Mouse (Mus musculus) cerebellum, adult 9-11 months (tissue): ENCODE measurements at regions not wholly inside any gene's neighbourhood (a gene's known extent, or its start where the extent isn't known, plus 50 kb on each side); places are given as distances from the start of the nearest gene placed in this dataset.
"Not testable (repeated sequence)": the region's sequence is repeated elsewhere in the genome, so short reads cannot be mapped to it uniquely, and the experiment has no call there.

ENCODE experiments used
- DNase-seq: peaks from one replicate; pipeline ENCODE4 v3.0.0; 2022

DNA sequence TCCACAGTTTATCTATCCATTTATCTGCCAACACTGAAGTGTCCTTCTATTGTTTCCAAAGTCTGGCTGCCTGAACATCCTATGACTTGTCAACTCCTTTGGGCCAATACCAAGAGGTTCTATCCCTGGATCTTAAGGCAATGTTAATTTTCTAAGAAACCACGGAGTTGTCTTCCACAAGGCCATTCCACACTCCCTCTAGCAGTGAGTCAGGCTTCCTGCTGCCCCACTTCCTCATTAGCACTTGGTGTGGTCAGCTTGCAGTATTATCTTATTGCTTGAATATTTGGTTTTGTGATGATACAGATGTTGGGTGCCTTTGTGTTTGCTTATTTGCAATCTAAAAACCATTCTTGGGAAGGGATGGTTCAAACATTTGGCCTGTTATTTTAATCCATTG is 87.5 kb upstream of the Ppp2r2d start:
- no peak for DNase-seq

DNA sequence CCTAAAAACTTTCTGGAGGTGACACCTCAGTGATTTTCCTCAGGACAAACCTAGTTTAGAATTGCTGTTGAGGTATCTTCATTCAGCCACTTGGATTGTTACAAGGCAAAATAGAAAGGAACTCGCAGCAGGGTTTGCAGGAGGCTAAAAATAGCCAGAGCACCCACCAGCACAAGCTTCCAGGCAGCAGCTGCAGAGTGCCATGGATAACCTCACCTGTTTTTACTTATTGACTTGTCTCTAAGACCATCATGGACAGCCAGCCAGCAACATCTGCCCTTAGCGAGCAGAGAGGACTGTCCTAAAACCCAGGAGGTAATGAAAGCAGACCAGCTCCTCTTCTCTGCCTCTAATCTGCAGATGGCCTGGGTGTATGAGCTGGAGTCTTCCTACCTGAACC is 97.4 kb upstream of the Ppp2r2d start:
- no peak for DNase-seq

DNA sequence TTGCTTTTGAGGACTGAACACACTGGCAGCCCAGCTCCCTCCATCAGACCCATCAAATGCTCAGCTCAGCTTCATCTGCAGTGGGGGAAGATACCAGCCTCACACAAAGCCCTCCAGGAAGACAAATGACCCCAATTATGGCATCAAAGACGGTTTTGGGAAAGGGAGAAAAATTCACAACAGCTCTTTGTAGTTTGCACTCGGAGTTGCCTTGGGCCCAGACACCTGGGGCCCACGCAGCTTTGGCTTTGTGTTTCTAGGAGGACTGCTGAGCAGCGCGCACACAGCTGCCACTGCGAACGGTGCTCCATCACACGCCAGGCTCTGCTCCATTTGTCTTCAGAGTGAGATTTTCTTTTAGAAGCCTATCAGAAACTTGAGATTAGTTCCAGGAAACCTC is 99.3 kb upstream of the Ppp2r2d start:
- DNase-seq = no peak

DNA sequence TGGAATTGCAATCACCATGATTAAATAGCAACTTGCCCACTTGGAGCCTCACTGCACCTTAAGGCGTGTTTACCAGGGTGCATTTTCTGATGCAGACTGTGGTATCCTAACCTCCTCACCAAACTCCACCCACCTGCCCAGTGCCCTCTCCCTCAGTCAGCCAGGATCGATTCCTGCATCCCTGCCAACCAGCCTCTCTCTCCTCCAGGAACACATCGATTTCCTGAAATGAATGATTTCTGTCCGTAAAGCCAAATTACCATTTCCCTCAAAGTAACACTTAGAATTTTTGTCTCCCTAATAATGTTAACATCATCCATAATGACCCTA is 103.4 kb upstream of the Ppp2r2d start:
- no peak for DNase-seq

DNA sequence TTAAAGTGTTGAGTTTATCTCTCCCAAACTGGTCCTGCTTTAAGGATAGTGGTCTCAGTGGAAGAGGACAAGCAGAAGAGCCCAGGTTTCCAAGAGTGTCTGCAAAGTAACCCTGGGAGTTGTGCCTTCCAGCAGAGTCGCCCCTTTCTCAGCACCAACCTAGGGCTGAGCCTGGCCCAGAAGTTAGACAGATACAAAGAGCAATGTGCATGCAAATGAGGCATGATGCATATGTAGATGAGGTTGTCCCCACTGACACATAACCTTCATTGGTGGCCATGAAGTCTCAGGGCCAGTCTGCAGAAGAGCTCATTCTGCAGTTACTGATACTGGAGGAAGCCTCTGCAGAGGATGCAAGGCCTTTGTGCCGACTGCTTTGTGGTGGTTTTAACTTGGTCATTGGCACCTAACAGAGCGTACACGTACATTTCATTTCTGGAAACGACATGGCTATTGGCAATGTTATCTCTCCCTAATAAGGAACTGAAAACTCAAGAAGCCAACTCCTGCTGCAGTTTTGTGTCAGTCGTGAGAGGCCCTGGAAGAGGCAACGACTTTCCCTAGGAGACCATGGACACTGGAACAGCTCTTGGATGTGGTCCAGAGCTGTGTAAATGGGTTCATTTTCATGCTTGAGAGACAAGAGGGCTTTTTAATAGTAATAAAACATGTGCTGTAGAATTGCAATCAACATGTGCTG is 103.9 kb upstream of the Ppp2r2d start:
- DNase-seq = no peak

DNA sequence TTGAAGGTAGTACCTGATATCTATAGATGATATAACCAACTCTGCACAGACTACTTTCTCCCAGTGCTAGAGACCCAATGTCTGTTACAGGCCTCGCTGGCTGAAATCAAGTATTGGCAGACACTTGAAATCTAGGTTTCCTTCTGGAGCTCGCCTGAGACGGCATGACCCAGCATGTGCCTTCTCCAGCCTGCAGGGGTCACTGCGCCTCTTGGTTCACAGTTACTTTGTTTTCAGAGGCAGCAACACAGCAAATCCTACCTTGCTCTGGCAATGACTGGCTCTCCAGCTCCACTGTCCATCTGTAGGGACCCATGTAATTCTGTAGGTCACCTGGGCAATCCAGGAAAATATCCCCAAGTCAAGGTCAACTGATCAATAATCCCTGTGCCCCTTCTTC is 111.6 kb upstream of the Ppp2r2d start:
- no peak for DNase-seq

DNA sequence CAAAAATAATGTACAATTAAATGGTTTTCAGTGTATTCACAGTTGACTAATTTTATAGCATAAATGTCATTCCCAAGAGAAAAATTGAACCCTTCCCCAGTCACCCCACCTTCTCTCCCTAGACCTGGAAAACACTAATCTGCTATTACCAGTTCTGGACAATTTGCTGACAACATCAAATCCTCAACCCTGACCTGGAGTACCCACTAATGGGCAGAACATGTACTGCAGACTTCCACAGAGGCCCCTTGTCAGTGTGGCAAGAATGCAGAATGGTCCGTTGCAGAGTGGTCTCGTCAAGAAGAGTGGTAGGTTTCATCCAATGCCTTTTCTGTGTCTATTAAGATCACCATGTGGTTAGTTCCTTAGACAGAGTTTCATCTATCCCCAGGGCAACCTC is 121.0 kb upstream of the Ppp2r2d start:
- no peak for DNase-seq

DNA sequence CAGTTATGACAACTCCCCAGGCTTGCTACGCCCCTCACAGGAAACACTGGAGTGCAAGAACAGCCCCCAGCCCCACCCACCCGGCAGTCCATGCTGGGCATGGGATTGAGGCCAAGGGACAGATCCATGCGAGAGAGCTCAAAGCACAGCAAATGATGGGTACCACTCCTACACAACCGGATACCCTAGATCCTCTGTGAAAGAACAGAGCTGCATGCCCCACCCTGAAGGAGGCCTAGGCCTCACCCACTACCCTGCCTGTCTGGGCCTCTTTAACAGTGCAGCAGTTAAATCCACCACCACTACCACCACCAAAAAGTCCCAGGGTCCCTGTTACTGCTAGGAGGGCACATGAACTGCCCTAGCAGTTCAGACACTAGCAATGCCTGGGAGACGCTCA is 126.3 kb upstream of the Ppp2r2d start:
- DNase-seq = no peak

DNA sequence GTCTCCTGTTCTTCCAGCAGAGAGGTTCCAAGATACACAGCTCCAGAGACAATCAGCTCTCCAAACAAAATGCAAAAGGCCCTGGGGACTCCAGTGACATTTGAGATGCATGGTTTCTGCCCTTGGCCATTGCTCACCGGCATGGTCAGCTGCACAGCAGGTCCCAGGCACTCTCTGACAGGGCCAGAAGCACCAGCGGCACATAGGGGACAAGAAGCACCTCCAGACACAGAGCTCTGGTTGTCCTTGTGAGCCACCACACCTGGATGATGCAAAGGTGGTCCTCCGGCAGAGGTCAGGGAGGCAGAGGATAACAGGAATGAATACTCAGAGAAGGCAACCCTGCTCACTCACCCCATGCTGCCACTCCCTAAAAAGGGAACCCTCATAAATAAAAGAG is 126.8 kb upstream of the Ppp2r2d start:
- DNase-seq = no peak

DNA sequence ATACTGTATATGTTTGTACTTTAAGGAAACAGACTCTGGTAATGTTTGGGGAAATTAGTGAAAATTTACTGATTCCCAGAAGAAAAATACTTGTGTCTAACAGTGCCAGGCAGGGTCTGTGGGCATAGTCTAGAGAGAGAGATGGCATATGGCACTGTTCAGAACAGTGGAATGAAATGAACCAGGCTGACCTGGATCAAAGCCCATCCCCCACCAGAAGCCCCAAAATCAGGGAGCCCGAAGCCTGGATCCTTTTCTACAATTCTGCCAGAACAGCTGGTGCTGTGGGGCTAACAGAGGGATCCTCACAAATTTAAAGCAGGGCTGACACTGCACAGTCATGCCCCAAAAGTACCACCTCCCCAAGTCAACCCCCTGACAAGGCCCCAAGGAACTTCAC is 131.1 kb upstream of the Ppp2r2d start:
- DNase-seq = no peak

DNA sequence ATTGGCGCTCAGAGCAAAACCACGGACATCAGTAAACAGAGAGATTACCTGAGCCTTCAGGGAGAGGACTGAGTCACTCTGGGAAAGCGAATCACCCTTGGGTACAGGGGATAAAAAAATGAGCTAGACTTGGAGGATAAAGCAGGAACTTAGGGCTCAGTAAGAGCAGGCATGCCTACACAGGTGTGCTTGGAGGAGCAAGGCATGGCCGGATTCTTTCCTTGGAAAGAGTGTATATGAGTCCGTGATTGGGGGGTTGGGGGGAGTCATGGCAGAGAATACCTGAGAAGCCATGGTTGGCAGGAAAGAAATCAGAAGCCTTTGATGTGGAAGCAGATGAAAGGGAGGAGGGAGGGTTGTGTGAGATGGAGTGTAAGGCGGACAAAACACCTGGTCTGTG is 137.5 kb upstream of the Ppp2r2d start:
- DNase-seq = no peak

DNA sequence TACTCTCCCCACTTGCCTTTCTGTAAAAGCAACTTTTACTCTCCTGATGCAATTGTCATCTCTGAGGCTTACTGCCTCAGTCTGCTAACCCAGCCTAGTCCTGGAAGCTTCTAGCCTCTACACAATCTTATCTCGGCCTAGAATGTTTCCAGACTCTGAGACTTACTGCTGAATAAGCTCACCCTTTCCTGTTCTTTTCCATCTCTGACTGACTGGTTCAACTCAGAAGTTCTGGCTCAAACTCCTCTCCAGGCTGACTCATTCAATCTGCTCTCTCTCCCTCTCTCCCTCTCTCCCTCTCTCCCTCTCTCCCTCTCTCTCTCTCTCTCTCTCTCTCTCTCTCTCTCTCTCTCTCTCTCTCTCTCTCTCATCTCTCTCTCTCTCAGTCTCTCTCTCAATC is 146.3 kb upstream of the Ppp2r2d start:
- not testable (repeated sequence) for DNase-seq

DNA sequence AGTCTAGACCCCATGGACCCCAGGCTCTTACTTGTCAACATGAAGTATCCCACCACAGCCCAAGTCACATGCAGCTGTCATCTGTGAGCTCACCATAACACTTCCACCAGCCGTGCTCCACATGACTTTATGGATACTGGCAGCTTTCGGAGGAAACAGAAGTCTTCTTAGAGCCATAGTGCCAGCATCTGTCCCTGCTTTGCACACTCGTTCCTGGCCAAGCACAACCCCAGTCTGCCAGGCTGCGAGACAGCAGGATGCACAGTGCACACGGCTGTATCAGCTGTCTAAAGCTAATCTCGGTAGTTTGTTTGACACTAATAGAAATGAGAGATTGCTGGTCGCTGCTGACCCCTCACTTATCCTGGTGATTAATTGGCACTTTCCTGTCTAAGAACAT is 163.7 kb upstream of the Ppp2r2d start:
- DNase-seq = no peak

DNA sequence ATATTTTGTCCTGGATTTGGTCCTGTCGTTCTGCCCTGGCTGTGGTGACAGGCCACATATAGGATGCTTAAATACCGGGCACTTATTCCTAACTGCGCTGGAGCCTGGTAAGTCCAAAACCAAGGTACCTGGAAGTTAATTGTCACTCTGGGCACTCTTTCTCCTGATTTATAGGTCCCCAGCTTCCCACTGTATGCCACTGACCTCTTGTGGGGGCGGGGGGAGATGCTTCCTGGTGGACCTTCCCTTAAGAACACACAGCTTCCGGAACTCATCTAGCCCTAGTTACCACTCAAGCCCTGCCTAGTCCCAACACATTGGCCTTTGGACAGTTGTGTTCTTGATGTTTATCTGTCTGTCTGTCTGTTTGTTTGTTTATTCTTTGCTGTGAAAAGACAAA is 165.3 kb upstream of the Ppp2r2d start:
- DNase-seq = no peak

DNA sequence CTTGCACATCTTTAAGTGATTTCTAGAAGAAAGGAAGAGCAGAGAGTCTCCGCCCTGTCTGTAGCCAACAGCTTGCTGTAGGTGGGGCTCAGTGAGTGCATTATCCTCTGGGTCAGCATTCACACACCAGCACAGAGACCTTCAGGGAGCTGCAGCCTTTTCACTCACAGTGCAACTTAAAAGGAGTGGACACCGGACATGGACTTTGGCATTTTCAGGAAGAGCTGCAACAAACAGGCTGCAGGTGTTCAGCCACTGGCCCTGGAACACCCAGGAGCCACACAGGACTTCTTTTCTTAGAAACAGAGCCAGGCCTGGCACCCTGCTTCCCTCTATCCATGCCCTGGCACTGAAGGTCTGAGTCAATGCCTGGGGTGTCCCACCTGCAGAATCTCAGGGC is 166.3 kb upstream of the Ppp2r2d start:
- no peak for DNase-seq

DNA sequence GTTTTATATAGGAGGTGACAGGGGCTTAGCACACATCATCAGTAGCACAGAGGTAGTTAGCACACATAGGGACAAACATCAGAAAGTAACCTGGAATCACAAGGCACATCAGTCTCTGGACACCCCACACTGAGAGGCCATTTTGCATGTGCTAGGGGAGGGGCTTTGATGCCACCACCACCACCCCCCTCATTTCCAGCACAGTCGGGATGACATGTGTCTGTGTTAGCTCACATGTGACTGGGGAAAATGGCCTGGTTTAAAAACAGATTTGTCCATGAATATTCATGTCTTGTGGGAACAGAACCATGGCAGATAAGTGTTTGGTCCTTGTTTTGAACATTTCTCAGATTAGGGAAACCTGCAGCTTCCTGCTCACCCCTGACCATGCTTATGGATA is 172.9 kb upstream of the Ppp2r2d start:
- no peak for DNase-seq

DNA sequence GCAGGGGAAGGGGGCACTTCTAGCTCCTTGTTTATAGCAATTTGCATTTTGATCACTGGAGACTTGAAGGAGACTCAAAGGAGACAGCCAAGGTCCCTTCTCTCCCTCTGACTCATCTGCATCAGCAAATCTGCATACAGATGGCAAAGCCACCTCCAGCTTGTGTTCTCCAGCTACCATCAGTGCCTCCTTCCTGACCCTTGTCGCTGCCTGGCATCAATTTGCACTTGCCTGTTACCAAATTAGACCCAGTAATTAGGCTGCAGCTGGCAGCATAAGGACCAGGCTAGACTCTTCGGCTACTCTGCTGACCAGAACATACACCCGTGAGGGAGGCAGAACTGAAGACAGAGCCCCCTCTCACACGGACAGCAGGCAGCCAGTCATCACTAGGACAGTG is 177.5 kb upstream of the Ppp2r2d start:
- no peak for DNase-seq

DNA sequence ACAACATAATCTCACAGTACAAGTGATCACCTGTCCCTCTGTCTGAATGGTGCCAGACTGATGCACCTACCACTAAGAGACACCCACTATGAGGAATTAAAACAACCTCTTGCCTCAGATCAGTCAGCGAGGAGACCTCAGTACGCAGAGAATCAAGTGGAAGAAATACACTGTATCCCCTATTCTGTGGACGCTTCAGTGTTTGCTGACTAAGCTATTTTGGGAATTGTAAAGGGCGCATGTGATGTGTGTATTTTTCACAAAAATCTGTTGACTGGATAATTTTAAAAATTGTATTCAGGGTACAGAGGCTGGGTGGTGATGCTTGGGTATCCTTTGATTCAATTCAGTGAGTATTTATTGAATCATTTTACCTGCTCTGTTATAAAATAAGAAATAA is 185.8 kb upstream of the Ppp2r2d start:
- no peak for DNase-seq

DNA sequence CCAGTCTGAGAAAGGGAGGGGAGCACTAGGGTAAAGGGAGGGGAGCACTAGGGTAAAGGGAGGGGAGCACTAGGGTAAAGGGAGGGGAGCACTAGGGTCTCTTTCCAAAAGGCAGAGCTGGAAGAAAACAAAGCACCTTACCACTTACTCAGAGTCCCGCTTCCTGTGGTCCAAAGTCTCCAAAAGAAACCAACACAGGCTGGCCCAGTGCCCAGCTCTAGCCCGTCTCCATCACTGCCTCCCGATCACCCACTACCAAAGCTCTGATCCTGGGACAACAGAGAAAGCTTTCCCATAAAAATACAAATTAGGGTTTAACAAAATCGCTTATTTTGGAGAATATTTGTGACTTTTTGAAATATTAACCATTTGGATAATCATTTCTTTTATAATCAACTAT is 188.4 kb upstream of the Ppp2r2d start:
- DNase-seq = no peak

DNA sequence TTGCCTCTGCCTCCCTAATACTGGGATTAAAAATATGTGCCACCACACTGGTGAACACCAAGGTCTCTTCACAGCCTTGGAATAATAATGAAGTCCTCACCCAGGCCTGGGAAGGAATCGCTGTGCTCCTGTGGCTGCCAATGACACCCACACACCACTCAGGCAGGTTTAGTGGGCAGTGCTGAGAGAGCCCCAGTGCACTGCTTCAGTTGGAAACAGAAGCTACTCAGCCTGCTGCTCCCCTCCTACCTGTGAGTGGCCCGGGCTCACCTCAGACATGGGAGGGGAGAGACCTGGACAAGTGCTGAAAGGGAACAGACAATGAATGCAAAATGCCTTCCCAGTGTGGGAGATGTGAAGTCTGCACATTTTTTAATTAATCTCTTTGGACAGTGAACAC is 188.8 kb upstream of the Ppp2r2d start:
- peak; percentile 24 for DNase-seq

DNA sequence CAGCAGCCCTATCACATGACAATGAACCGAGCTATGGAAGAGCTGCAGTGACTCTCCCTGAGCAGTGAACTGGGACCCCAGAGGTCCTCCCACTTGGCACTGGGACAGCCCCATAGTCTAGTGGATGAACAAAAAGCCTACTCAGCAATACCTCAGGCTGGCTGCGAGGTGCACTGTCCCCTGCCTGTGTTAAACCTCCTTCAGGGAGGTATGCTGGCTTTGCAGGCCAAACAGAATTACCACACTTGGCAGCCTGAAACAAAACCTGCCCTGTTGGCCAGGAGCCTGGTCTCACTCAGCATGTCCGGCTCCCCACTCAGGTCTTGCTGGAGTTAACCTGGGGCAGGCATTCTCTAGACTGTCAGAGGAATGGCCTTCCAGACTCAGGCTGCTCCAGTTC is 189.9 kb upstream of the Ppp2r2d start:
- DNase-seq = peak; percentile 92

DNA sequence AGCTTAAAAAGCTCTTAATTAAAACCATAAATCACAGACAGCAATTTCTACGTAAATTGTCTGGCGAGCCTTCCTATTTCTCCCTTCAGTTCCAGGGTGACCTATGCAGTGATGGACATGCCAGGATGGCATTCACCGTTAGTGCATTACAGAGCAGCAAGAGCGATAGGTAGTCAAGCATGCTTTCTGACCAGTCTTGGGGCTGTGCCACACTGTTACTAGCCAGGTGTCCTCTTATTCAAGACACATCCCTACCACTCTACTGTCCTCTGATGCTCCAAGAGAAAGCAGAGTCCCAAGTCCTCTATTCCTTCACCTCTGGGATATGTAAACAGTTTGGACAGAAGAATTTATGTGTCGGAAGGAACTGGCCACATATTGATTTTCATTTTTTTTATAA is 194.9 kb upstream of the Ppp2r2d start:
- DNase-seq = no peak

DNA sequence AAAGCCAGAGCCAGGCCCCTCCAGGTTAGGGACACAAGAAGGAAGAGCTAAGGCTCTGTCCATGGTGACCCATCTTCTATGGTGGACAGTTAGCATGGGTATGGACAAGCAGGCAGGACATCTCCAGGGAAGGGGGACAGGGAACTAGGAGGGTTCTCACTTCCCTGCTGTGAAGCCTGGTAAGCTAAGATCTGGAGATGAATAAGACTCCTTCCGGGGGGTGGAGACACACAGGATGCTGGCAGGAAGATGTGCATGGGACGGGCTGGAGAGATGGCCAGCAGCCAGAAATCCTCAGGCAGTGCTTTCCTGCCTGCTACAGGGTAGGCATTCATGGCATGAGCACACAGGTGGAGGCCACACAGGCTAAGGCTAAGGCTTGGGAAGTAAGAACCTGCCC is 198.2 kb upstream of the Ppp2r2d start:
- no peak for DNase-seq

DNA sequence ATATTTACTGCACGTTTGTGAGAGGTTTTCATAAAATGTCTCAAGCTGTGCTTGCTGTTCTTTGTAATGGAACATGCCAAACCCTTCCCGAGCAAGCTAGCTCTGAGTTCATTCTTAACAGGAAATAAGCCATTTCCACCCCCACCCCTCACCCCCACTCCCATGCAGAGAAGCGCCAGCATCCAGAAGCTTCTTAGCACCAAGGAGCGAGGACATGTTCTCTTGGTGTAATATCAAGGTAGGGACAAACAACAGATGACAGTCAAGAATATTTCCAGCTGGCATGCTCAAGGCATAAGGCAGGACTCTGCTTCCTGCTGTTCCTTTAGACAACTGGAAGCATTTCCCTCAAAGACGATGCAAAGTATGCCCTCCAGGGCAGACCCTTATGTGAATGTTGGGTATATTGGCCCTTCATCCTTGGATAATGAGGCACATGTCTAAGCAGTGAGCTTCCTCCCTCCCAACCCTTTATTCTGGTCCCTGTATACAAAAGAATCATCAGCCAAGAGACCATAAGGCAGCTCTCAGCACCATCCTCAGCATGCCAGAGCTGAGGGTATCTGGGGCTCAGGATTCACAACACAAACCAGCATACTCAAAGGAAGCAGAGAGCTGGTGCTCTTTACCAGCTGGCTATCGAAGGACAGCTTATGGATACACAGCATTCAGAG is 205.2 kb upstream of the Ppp2r2d start:
- DNase-seq = peak; percentile 45

DNA sequence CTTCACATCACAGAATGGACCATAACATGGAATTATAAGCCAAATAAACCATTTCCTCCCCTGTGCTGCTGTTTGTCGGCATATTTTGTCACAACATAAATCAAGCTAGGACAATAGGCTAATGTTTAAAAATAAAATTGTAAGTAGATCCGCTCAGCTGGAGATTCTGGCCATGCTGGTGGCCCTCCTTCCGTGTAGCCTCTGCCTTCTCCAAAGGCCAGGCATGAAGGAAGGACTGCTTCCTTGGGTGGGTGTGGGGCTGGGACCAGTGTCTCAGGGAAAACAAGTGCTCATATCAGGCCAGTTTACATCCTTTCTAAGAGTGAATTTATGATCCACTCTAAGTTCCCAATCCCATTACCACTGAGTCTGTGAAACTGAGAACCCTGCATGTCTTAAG is 206.3 kb upstream of the Ppp2r2d start:
- no peak for DNase-seq
